Mouse (Mus musculus) stomach, embryonic 16.5 days (tissue): ENCODE measurements around the gene Parvb. TPM values are rescaled to one million over a fixed set of nuclear protein-coding genes. Genes with fewer than 3 reads are reported as not detected.

Experiments used
- ATAC-seq: fragments of 200-750 bp; cut with Nextera tagmentation; 2 replicates; pipeline ENCODE4 v1.8.0; 2017; ENCODE audit warnings: moderate number of reproducible peaks, moderate TSS enrichment; ENCODE audit not compliant: insufficient read depth, low FRiP score
- H3K27ac ChIP-seq: fragments of 300-500 bp; sonication (generic); 2 replicates; pipeline ENCODE4 v1.5.1; 2014; ENCODE audit warnings: low read length
- H3K27me3 ChIP-seq: fragments of 300-500 bp; sonication (generic); 2 replicates; pipeline ENCODE4 v1.6.1; 2014; ENCODE audit warnings: low read length, control low read depth, mixed read lengths; ENCODE audit not compliant: control insufficient read depth, insufficient read depth
- H3K36me3 ChIP-seq: fragments of 300-500 bp; sonication (generic); 2 replicates; pipeline ENCODE4 v1.6.1; 2014; ENCODE audit warnings: low read length; ENCODE audit not compliant: control insufficient read depth, insufficient read depth
- H3K4me1 ChIP-seq: fragments of 300-500 bp; sonication (generic); 2 replicates; pipeline ENCODE4 v1.6.1; 2014; ENCODE audit warnings: low read length, control low read depth, mixed read lengths; ENCODE audit not compliant: control insufficient read depth, insufficient read depth
- H3K4me2 ChIP-seq: fragments of 300-500 bp; sonication (generic); 2 replicates; pipeline ENCODE4 v1.6.1; 2014; ENCODE audit warnings: low read depth, low read length, mixed read lengths
- H3K4me3 ChIP-seq: fragments of 300-500 bp; sonication (generic); replicated peaks from 2 replicates; pipeline ENCODE4 v1.5.1; 2014; ENCODE audit warnings: mild to moderate bottlenecking, low read length
- H3K9ac ChIP-seq: fragments of 300-500 bp; sonication (generic); 2 replicates; pipeline ENCODE4 v1.6.1; 2014; ENCODE audit warnings: low read length
- H3K9me3 ChIP-seq: fragments of 300-500 bp; sonication (generic); replicated peaks from 2 replicates; pipeline ENCODE4 v1.6.1; 2016; ENCODE audit warnings: low read length, control low read depth; ENCODE audit not compliant: control insufficient read depth
- WGBS: fragments of 180-500 bp; shearing (Covaris S2); extraction: QIAGEN DNeasy Blood & Tissue Kit; methylation state at CpG from one replicate; pipeline ENCODE4 v1.1.7; 2014; 5-methylcytosine and 5-hydroxymethylcytosine counted together
- polyA plus RNA-seq: library from polyadenylated mRNA; unstranded; fragments of >200 nt; fragmentation: Nextera tagmentation; extraction: Ambion mirVana; gene quantifications from 2 replicates; pipeline ENCODE4 v1.2.1, GENCODE M21; 2015

Gene Parvb
- polyA plus RNA-seq, 1 experiment from 2014 or later = 3.2 TPM

GRCm38 (mm10) chr15:84226918-84227317 is 4.9 kb upstream of the Parvb start:
- ATAC-seq = no peak
- no peak overlapping the region for H3K27ac ChIP-seq
- 76% methylated on average over 15 of the region's 15 CpGs for WGBS
- H3K9ac ChIP-seq = no peak overlapping the region
- no peaks in the 10 kb centered on the region; the same call in 1 of the 2 replicates for H3K27me3 ChIP-seq
- no peak overlapping the region for H3K4me2 ChIP-seq
- peaks cover 13% of the 10 kb centered on the region for H3K4me1 ChIP-seq
- H3K36me3 ChIP-seq = no peaks in the 10 kb centered on the region
- H3K4me3 ChIP-seq = no peak overlapping the region
- no peaks in the 10 kb centered on the region for H3K9me3 ChIP-seq

GRCm38 (mm10) chr15:84230661-84231060 is 1.2 kb upstream of the Parvb start:
- no peaks in the 10 kb centered on the region for H3K9me3 ChIP-seq
- peak overlapping the region; percentile 88 for H3K4me2 ChIP-seq
- H3K36me3 ChIP-seq = no peaks in the 10 kb centered on the region
- no peaks in the 10 kb centered on the region; the same call in 1 of the 2 replicates for H3K27me3 ChIP-seq
- H3K9ac ChIP-seq = no peak overlapping the region
- H3K4me3 ChIP-seq = no peak overlapping the region
- WGBS = 19% methylated on average over 5 of the region's 5 CpGs
- H3K27ac ChIP-seq = peak overlapping the region; percentile 15; the same call in 1 of the 2 replicates
- peaks cover 18% of the 10 kb centered on the region for H3K4me1 ChIP-seq
- no peak for ATAC-seq

GRCm38 (mm10) chr15:84231113-84231712 is 630 bp upstream of the Parvb start:
- no peak for ATAC-seq
- peaks cover 18% of the 10 kb centered on the region for H3K4me1 ChIP-seq
- H3K27me3 ChIP-seq = no peaks in the 10 kb centered on the region; the same call in 1 of the 2 replicates
- 7% methylated on average over 16 of the region's 16 CpGs for WGBS
- H3K27ac ChIP-seq = peak overlapping the region; percentile 27; the same call in 1 of the 2 replicates
- H3K9ac ChIP-seq = peak overlapping the region; percentile 69
- H3K4me3 ChIP-seq = peak overlapping the region; percentile 55
- H3K9me3 ChIP-seq = no peaks in the 10 kb centered on the region
- peak overlapping the region; percentile 88 for H3K4me2 ChIP-seq
- H3K36me3 ChIP-seq = no peaks in the 10 kb centered on the region

GRCm38 (mm10) chr15:84232609-84233008 is 766 bp downstream of the Parvb start:
- no peak overlapping the region for H3K27ac ChIP-seq
- no peaks in the 10 kb centered on the region for H3K9me3 ChIP-seq
- peak overlapping the region; percentile 69 for H3K9ac ChIP-seq
- ATAC-seq = no peak
- H3K27me3 ChIP-seq = no peaks in the 10 kb centered on the region; the same call in 1 of the 2 replicates
- H3K4me1 ChIP-seq = peaks cover 18% of the 10 kb centered on the region
- H3K36me3 ChIP-seq = no peaks in the 10 kb centered on the region
- 26% methylated on average over 8 of the region's 8 CpGs for WGBS
- H3K4me3 ChIP-seq = peak overlapping the region; percentile 55
- H3K4me2 ChIP-seq = peak overlapping the region; percentile 88

GRCm38 (mm10) chr15:84234794-84235581 is 3.1 kb downstream of the Parvb start:
- H3K27me3 ChIP-seq = no peaks in the 10 kb centered on the region; the same call in 1 of the 2 replicates
- H3K4me2 ChIP-seq = no peak overlapping the region
- no peak overlapping the region for H3K9ac ChIP-seq
- 86% methylated on average over 7 of the region's 7 CpGs for WGBS
- no peaks in the 10 kb centered on the region for H3K36me3 ChIP-seq
- H3K4me3 ChIP-seq = no peak overlapping the region
- no peak for ATAC-seq
- H3K27ac ChIP-seq = no peak overlapping the region
- no peaks in the 10 kb centered on the region for H3K9me3 ChIP-seq
- H3K4me1 ChIP-seq = peaks cover 33% of the 10 kb centered on the region

GRCm38 (mm10) chr15:84235646-84236045 is 3.8 kb downstream of the Parvb start:
- Histone ChIP-seq H3K4me3 (no peak overlapping the region), H3K9ac (no peak overlapping the region), H3K9me3 (no peaks in the 10 kb centered on the region), H3K4me1 (peaks cover 32% of the 10 kb centered on the region), H3K27ac (no peak overlapping the region), H3K27me3 (no peaks in the 10 kb centered on the region; the same call in 1 of the 2 replicates), H3K4me2 (no peak overlapping the region), H3K36me3 (no peaks in the 10 kb centered on the region)
- peak; percentile 49; the same call in 1 of the 2 replicates for ATAC-seq
- 76% methylated on average over 7 of the region's 7 CpGs for WGBS

GRCm38 (mm10) chr15:84238552-84238951 is 6.7 kb downstream of the Parvb start:
- Histone ChIP-seq H3K4me2 (peak overlapping the region; percentile 20; the same call in 1 of the 2 replicates), H3K4me3 (no peak overlapping the region), H3K27ac (no peak overlapping the region), H3K9me3 (no peaks in the 10 kb centered on the region), H3K4me1 (peaks cover 14% of the 10 kb centered on the region), H3K36me3 (no peaks in the 10 kb centered on the region), H3K27me3 (no peaks in the 10 kb centered on the region; the same call in 1 of the 2 replicates), H3K9ac (no peak overlapping the region)
- no peak for ATAC-seq
- 16% methylated on average over 15 of the region's 15 CpGs for WGBS

GRCm38 (mm10) chr15:84238991-84239401 is 7.2 kb downstream of the Parvb start:
- 0 out of 2 replicates have a peak, but pooled peaks have one; percentile 16 for ATAC-seq
- no peaks in the 10 kb centered on the region; the same call in 1 of the 2 replicates for H3K27me3 ChIP-seq
- no peak overlapping the region for H3K27ac ChIP-seq
- no peak overlapping the region for H3K9ac ChIP-seq
- H3K4me2 ChIP-seq = peak overlapping the region; percentile 20
- H3K9me3 ChIP-seq = no peaks in the 10 kb centered on the region
- WGBS = 11% methylated on average over 16 of the region's 16 CpGs
- peaks cover 14% of the 10 kb centered on the region for H3K4me1 ChIP-seq
- H3K4me3 ChIP-seq = no peak overlapping the region
- H3K36me3 ChIP-seq = no peaks in the 10 kb centered on the region

GRCm38 (mm10) chr15:84241520-84241919 is 9.7 kb downstream of the Parvb start:
- no peak overlapping the region for H3K4me3 ChIP-seq
- H3K36me3 ChIP-seq = no peaks in the 10 kb centered on the region
- no peak for ATAC-seq
- WGBS = 41% methylated on average over 7 of the region's 7 CpGs
- H3K9ac ChIP-seq = no peak overlapping the region
- no peak overlapping the region for H3K27ac ChIP-seq
- H3K9me3 ChIP-seq = no peaks in the 10 kb centered on the region
- H3K27me3 ChIP-seq = no peaks in the 10 kb centered on the region; the same call in 1 of the 2 replicates
- peaks cover 14% of the 10 kb centered on the region for H3K4me1 ChIP-seq
- no peak overlapping the region for H3K4me2 ChIP-seq
